Mouse (Mus musculus): ENCODE results near the gene Atp6ap1l. TPM values are rescaled to one million over a fixed set of nuclear protein-coding genes. Genes with fewer than 3 reads are reported as not detected.

Gene Atp6ap1l
- polyA plus RNA-seq, 1 experiment: 0.06 TPM

- DNase-seq: no peak
Observed at GRCm38 (mm10) chr13:90890111-90890510, 15.0 kb downstream of the Atp6ap1l start.

DNA sequence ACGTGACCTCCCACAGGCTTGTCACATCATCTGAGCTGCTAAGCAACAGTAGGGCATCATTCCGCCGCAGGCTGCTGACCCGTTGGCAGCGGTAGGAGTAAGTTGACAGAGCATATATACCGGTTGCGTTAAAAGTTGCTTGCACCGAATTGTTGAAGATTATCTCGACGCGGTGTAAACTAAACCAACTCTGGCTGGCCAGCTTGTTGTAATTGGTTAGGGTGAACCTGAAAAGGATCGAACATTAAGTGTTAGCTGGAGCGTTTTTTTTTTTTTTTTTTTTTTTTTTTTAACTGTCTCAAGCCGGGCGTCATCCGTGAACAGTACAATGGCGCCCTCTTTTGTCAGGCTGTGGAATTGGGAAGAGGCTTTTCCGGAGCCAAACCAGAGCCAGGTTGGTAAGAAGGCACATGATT lies 18.6 kb downstream of the Atp6ap1l start:
- WGBS: under 1% methylated on average over 18 of the region's 18 CpGs
- H3K36me3 ChIP-seq (ENCODE audit: control insufficient read depth, insufficient read depth, low read length): no peaks in the 10 kb centered on the region
- peak overlapping the region; percentile 37 for H3K4me3 ChIP-seq (ENCODE audit: insufficient read depth, low read depth, low read length)
- peak; percentile 72 for DNase-seq
- no peak overlapping the region for H3K27ac ChIP-seq (ENCODE audit: insufficient read depth, low read depth, low read length)
- no peaks in the 10 kb centered on the region for H3K4me1 ChIP-seq (ENCODE audit: control insufficient read depth, insufficient read depth, low read length)
- H3K27me3 ChIP-seq (replicated peaks; ENCODE audit: control insufficient read depth, insufficient read depth, low read length): no peaks in the 10 kb centered on the region
- peak; percentile 76 for TF ChIP-seq CTCF (conservative IDR thresholded peaks at IDR 0.05; ENCODE audit: insufficient read depth, insufficient read length, low read depth, low read length)
- TF ChIP-seq POLR2A (IDR thresholded peaks at IDR 0.05; ENCODE audit: low read depth, low read length): no peak

More at GRCm38 (mm10) chr13:90890111-90890510, 15.0 kb downstream of the Atp6ap1l start:
- Histone ChIP-seq H3K27ac (ENCODE audit: insufficient read depth, low read depth, low read length) (no peak overlapping the region), H3K4me1 (ENCODE audit: control insufficient read depth, insufficient read depth, low read length) (no peaks in the 10 kb centered on the region), H3K36me3 (ENCODE audit: control insufficient read depth, insufficient read depth, low read length) (no peaks in the 10 kb centered on the region), H3K4me3 (ENCODE audit: insufficient read depth, low read depth, low read length) (no peak overlapping the region), H3K27me3 (replicated peaks; ENCODE audit: control insufficient read depth, insufficient read depth, low read length) (no peaks in the 10 kb centered on the region)
- TF ChIP-seq POLR2A (IDR thresholded peaks at IDR 0.05; ENCODE audit: low read depth, low read length) (no peak), CTCF (conservative IDR thresholded peaks at IDR 0.05; ENCODE audit: insufficient read depth, insufficient read length, low read depth, low read length) (no peak)
- WGBS: 92% methylated on average over 5 of the region's 5 CpGs

DNA sequence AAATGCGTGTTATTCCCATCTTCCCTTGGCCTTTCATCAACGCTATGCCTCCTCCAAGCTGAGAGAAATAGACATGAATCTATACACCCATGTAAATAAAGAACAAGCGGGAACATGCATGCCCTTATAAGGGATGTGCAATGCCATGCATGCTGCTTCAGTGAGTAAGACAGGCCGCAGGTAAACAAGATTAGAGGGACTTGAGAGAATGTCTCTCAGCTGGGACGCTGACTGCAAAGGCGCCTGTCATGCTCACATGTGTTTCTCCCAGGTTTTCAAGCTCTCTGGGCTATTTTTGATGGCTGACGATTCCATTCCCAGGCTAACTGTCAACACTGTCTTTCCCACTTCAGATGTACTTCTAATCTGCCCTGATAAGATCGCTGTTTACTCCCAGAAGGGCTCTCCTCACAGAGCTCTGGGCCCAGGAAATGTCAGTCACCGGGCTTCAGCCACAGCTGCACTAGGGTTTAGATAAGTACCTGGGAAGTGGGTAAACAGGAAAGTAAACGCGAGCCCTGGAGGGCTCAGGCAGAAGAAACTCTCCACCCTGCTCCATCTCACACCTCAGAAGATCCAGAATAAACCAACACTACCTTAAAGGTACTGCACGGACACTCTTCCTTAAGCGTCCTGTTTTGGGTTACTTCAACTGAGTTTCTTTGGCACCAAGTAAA lies 19.2 kb downstream of the Atp6ap1l start:
- H3K27ac ChIP-seq (ENCODE audit: insufficient read depth, low read depth, low read length): no peak overlapping the region
- 56% methylated on average over 13 of the region's 13 CpGs for WGBS

DNA sequence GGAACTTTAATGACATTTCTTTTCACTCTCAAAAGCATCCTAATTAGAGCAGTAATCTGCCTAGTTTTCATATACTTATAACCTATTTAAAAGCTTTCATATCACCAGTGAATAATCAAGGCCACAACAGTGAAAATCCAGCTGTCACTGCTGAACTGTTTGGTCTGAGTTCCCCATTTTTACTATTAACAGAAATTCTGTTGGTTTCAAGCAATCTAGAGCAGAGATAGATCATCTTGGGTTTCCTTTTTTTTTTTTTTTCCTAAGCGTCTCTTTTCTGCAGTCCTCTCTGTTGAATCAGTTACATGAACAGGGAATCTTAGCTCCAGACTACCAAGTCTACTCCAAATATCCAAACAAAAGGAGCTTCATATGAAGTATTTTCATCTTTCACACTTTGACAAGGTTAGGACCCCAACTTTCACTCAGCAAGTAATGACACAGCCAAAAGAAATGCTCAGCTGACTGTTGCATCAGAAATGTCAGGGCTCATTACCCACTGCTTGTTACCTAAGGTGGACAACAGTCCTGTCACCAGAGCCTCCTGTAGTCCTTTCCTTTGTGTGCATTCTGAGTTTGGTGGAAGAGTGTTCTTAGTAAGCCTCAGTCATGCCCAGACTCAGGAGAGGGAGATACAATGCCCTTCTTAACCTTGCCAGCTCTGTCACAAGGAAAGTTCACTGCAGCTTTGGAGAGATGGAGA lies 23.3 kb downstream of the Atp6ap1l start:
- Histone ChIP-seq H3K4me1 (ENCODE audit: control insufficient read depth, insufficient read depth, low read length) (no peaks in the 10 kb centered on the region), H3K4me3 (ENCODE audit: insufficient read depth, low read depth, low read length) (no peak overlapping the region), H3K27me3 (replicated peaks; ENCODE audit: control insufficient read depth, insufficient read depth, low read length) (no peaks in the 10 kb centered on the region), H3K27ac (ENCODE audit: insufficient read depth, low read depth, low read length) (no peak overlapping the region), H3K36me3 (ENCODE audit: control insufficient read depth, insufficient read depth, low read length) (no peaks in the 10 kb centered on the region)
- DNase-seq: no peak
- 96% methylated on average over 1 of the region's 1 CpGs for WGBS
- TF ChIP-seq POLR2A (IDR thresholded peaks at IDR 0.05; ENCODE audit: low read depth, low read length) (no peak), CTCF (conservative IDR thresholded peaks at IDR 0.05; ENCODE audit: insufficient read depth, insufficient read length, low read depth, low read length) (no peak)

More for the DNA sequence above, 19.2 kb downstream of the Atp6ap1l start:
- Histone ChIP-seq H3K27me3 (replicated peaks; ENCODE audit: control insufficient read depth, insufficient read depth, low read length) (no peaks in the 10 kb centered on the region), H3K4me1 (ENCODE audit: control insufficient read depth, insufficient read depth, low read length) (no peaks in the 10 kb centered on the region), H3K4me3 (ENCODE audit: insufficient read depth, low read depth, low read length) (peak overlapping the region; percentile 37; the same call in 1 of the 2 replicates), H3K36me3 (ENCODE audit: control insufficient read depth, insufficient read depth, low read length) (no peaks in the 10 kb centered on the region)
- no peak for DNase-seq
- no peak for TF ChIP-seq POLR2A (IDR thresholded peaks at IDR 0.05; ENCODE audit: low read depth, low read length)
- no peak for TF ChIP-seq CTCF (conservative IDR thresholded peaks at IDR 0.05; ENCODE audit: insufficient read depth, insufficient read length, low read depth, low read length)

GRCm38 (mm10) chr13:90871579-90871978 lies 33.6 kb downstream of the Atp6ap1l start:
- H3K4me3 ChIP-seq (ENCODE audit: insufficient read depth, low read depth, low read length): no peak overlapping the region
- TF ChIP-seq POLR2A (IDR thresholded peaks at IDR 0.05; ENCODE audit: low read depth, low read length) (no peak), CTCF (conservative IDR thresholded peaks at IDR 0.05; ENCODE audit: insufficient read depth, insufficient read length, low read depth, low read length) (no peak)
- WGBS: 85% methylated on average over 4 of the region's 4 CpGs
- no peak overlapping the region for H3K27ac ChIP-seq (ENCODE audit: insufficient read depth, low read depth, low read length)
- no peaks in the 10 kb centered on the region for H3K27me3 ChIP-seq (replicated peaks; ENCODE audit: control insufficient read depth, insufficient read depth, low read length)
- DNase-seq: no peak
- H3K4me1 ChIP-seq (ENCODE audit: control insufficient read depth, insufficient read depth, low read length): no peaks in the 10 kb centered on the region
- no peaks in the 10 kb centered on the region for H3K36me3 ChIP-seq (ENCODE audit: control insufficient read depth, insufficient read depth, low read length)

GRCm38 (mm10) chr13:90869157-90869556 lies 36.0 kb downstream of the Atp6ap1l start:
- Histone ChIP-seq H3K27me3 (replicated peaks; ENCODE audit: control insufficient read depth, insufficient read depth, low read length) (no peaks in the 10 kb centered on the region), H3K36me3 (ENCODE audit: control insufficient read depth, insufficient read depth, low read length) (no peaks in the 10 kb centered on the region), H3K4me1 (ENCODE audit: control insufficient read depth, insufficient read depth, low read length) (no peaks in the 10 kb centered on the region), H3K4me3 (ENCODE audit: insufficient read depth, low read depth, low read length) (no peak overlapping the region), H3K27ac (ENCODE audit: insufficient read depth, low read depth, low read length) (no peak overlapping the region)
- TF ChIP-seq POLR2A (IDR thresholded peaks at IDR 0.05; ENCODE audit: low read depth, low read length) (no peak), CTCF (conservative IDR thresholded peaks at IDR 0.05; ENCODE audit: insufficient read depth, insufficient read length, low read depth, low read length) (no peak)
- no peak for DNase-seq
- 44% methylated on average over 4 of the region's 4 CpGs for WGBS

- no peaks in the 10 kb centered on the region for H3K36me3 ChIP-seq (ENCODE audit: control insufficient read depth, insufficient read depth, low read length)
- H3K4me1 ChIP-seq (ENCODE audit: control insufficient read depth, insufficient read depth, low read length): no peaks in the 10 kb centered on the region
- no peak for DNase-seq
- H3K4me3 ChIP-seq (ENCODE audit: insufficient read depth, low read depth, low read length): no peak overlapping the region
- no peak overlapping the region for H3K27ac ChIP-seq (ENCODE audit: insufficient read depth, low read depth, low read length)
- no peaks in the 10 kb centered on the region for H3K27me3 ChIP-seq (replicated peaks; ENCODE audit: control insufficient read depth, insufficient read depth, low read length)
- 73% methylated on average over 3 of the region's 3 CpGs for WGBS
- no peak for TF ChIP-seq POLR2A (IDR thresholded peaks at IDR 0.05; ENCODE audit: low read depth, low read length)
- TF ChIP-seq CTCF (conservative IDR thresholded peaks at IDR 0.05; ENCODE audit: insufficient read depth, insufficient read length, low read depth, low read length): no peak
Observed at GRCm38 (mm10) chr13:90862138-90862537, 43.0 kb downstream of the Atp6ap1l start.

Measured in kidney, adult 2 months (tissue).